Mouse (Mus musculus) MEL (cell line): ENCODE data around the gene D11Wsu47e. TPM values are rescaled to one million over a fixed set of nuclear protein-coding genes. Genes with fewer than 3 reads are reported as not detected.

Experiments
- DNase-seq: peaks from one replicate; pipeline ENCODE4 v3.0.0; 2011; ENCODE audit warnings: low read depth, low spot score
- H3K27ac ChIP-seq: 2 replicates; pipeline ENCODE4 v1.5.1; 2012; ENCODE audit warnings: low read depth, mild to moderate bottlenecking, control low read depth, low read length, moderate library complexity; ENCODE audit not compliant: control insufficient read depth
- H3K27me3 ChIP-seq, 2 experiments: fragments of 150-350 bp in 1 of 2; sonication (generic) in 1 of 2; 2 replicates each; pipeline ENCODE4 v1.6.1; 2012; ENCODE audit warnings: low read length in 2 of 2, mild to moderate bottlenecking in 2 of 2, improper control_type of control experiment in 1 of 2, moderate library complexity in 1 of 2; ENCODE audit not compliant: insufficient read depth in 2 of 2, control insufficient read depth in 1 of 2
- H3K36me3 ChIP-seq, 2 experiments: 2 replicates each; pipeline ENCODE4 v1.6.1; 2012 to 2014; ENCODE audit warnings: low read length in 2 of 2, improper control_type of control experiment in 1 of 2, inconsistent platforms in 1 of 2, mild to moderate bottlenecking in 1 of 2; ENCODE audit not compliant: insufficient read depth in 2 of 2, control insufficient read depth in 1 of 2
- H3K4me1 ChIP-seq, 2 experiments: fragments of 150-350 bp in 1 of 2; sonication (generic) in 1 of 2; 2 replicates each; pipeline ENCODE4 v1.6.1; 2012; ENCODE audit warnings: low read length in 2 of 2, improper control_type of control experiment in 1 of 2, mild to moderate bottlenecking in 1 of 2; ENCODE audit not compliant: insufficient read depth in 2 of 2, control insufficient read depth in 1 of 2
- H3K4me3 ChIP-seq, 2 experiments: fragments of 150-350 bp in 1 of 2; sonication (generic) in 1 of 2; 2 replicates each; pipeline ENCODE4 v1.5.1; 2012; ENCODE audit warnings: low read depth in 2 of 2, low read length in 2 of 2, mild to moderate bottlenecking in 2 of 2, moderate library complexity in 2 of 2, control low read depth in 1 of 2, improper control_type of control experiment in 1 of 2; ENCODE audit not compliant: control insufficient read depth in 1 of 2, insufficient read depth in 1 of 2
- H3K79me2 ChIP-seq: 2 replicates; pipeline ENCODE4 v1.6.1; 2012; ENCODE audit warnings: mild to moderate bottlenecking, low read length, moderate library complexity; ENCODE audit not compliant: control insufficient read depth, poor library complexity, insufficient read depth
- H3K9ac ChIP-seq: 2 replicates; pipeline ENCODE4 v1.6.1; 2012; ENCODE audit warnings: low read depth, mild to moderate bottlenecking, control low read depth, low read length, moderate library complexity; ENCODE audit not compliant: control insufficient read depth, poor library complexity, severe bottlenecking
- H3K9me3 ChIP-seq: fragments of 150-350 bp; sonication (generic); replicated peaks from 2 replicates; pipeline ENCODE4 v1.6.1; 2012; ENCODE audit warnings: mild to moderate bottlenecking, low read length, improper control_type of control experiment, moderate library complexity; ENCODE audit not compliant: insufficient read depth
- BHLHE40 ChIP-seq: IDR thresholded peaks from 2 replicates; pipeline ENCODE4 v1.6.1; 2012; ENCODE audit warnings: low read depth, mild to moderate bottlenecking, inconsistent platforms, low read length, improper control_type of control experiment, borderline replicate concordance
- CHD2 ChIP-seq: IDR thresholded peaks from 2 replicates; pipeline ENCODE4 v1.6.1; 2011; ENCODE audit warnings: low read length, improper control_type of control experiment
- CTCF ChIP-seq, 3 experiments: IDR thresholded peaks in 2 of 3; conservative IDR thresholded peaks in 1 of 3; 2 replicates each; pipeline ENCODE4 v1.5.1; 2011 to 2012; ENCODE audit warnings: low read length in 3 of 3, low read depth in 2 of 3, mild to moderate bottlenecking in 2 of 3, improper control_type of control experiment in 1 of 3, inconsistent platforms in 1 of 3, mixed read lengths in 1 of 3, moderate library complexity in 1 of 3; ENCODE audit not compliant: control insufficient read depth in 1 of 3, insufficient read depth in 1 of 3, poor library complexity in 1 of 3, severe bottlenecking in 1 of 3
- E2F4 ChIP-seq: IDR thresholded peaks from 2 replicates; pipeline ENCODE4 v1.6.1; 2011; ENCODE audit warnings: low read depth, low read length, improper control_type of control experiment, borderline replicate concordance
- GABPA ChIP-seq: IDR thresholded peaks from 2 replicates; pipeline ENCODE4 v1.6.1; 2012; ENCODE audit warnings: low read depth, mild to moderate bottlenecking, inconsistent platforms, low read length, improper control_type of control experiment, moderate library complexity
- GATA1 ChIP-seq: IDR thresholded peaks from 2 replicates; pipeline ENCODE4 v1.6.1; 2011; ENCODE audit warnings: low read depth, low read length, improper control_type of control experiment
- HCFC1 ChIP-seq: IDR thresholded peaks from 2 replicates; pipeline ENCODE4 v1.6.1; 2012; ENCODE audit warnings: low read depth, mild to moderate bottlenecking, inconsistent platforms, low read length, improper control_type of control experiment, moderate library complexity
- JUND ChIP-seq: IDR thresholded peaks from 2 replicates; pipeline ENCODE4 v1.6.1; 2011; ENCODE audit warnings: low read depth, mild to moderate bottlenecking, improper control_type of control experiment, low read length
- KAT2A ChIP-seq: conservative IDR thresholded peaks from 2 replicates; pipeline ENCODE4 v1.6.1; 2012; ENCODE audit warnings: low read depth, low read length, improper control_type of control experiment, inconsistent platforms
- MAFK ChIP-seq: IDR thresholded peaks from 2 replicates; pipeline ENCODE4 v1.6.1; 2011; ENCODE audit warnings: low read depth, mild to moderate bottlenecking, low read length, improper control_type of control experiment, borderline replicate concordance
- MAX ChIP-seq: IDR thresholded peaks from 2 replicates; pipeline ENCODE4 v1.6.1; 2011; ENCODE audit warnings: low read length, improper control_type of control experiment
- MAZ ChIP-seq: IDR thresholded peaks from 2 replicates; pipeline ENCODE4 v1.6.1; 2012; ENCODE audit warnings: low read depth, mild to moderate bottlenecking, inconsistent platforms, low read length, improper control_type of control experiment
- MEF2A ChIP-seq: IDR thresholded peaks from 2 replicates; pipeline ENCODE4 v1.6.1; 2014; ENCODE audit warnings: low read depth, mild to moderate bottlenecking, inconsistent platforms, low read length, improper control_type of control experiment; ENCODE audit not compliant: poor library complexity, insufficient replicate concordance, severe bottlenecking; ENCODE audit errors: extremely low read depth
- MXI1 ChIP-seq: IDR thresholded peaks from 2 replicates; pipeline ENCODE4 v1.6.1; 2011; ENCODE audit warnings: mild to moderate bottlenecking, low read depth, low read length, improper control_type of control experiment
- MYB ChIP-seq: IDR thresholded peaks from 2 replicates; pipeline ENCODE4 v1.6.1; 2011; ENCODE audit warnings: mild to moderate bottlenecking, low read depth, low read length, improper control_type of control experiment
- MYC ChIP-seq: IDR thresholded peaks from 2 replicates; pipeline ENCODE4 v1.6.1; 2011; ENCODE audit warnings: low read depth, mild to moderate bottlenecking, low read length, improper control_type of control experiment, moderate library complexity
- POLR2A ChIP-seq, 2 experiments: IDR thresholded peaks; 2 replicates each; pipeline ENCODE4 v1.6.1; 2011 to 2012; ENCODE audit warnings: low read length in 2 of 2, mild to moderate bottlenecking in 2 of 2, control low read depth in 1 of 2, improper control_type of control experiment in 1 of 2, low read depth in 1 of 2, moderate library complexity in 1 of 2; ENCODE audit not compliant: control insufficient read depth in 1 of 2, insufficient read depth in 1 of 2, poor library complexity in 1 of 2
- POLR2AphosphoS5 ChIP-seq: IDR thresholded peaks from 2 replicates; pipeline ENCODE4 v1.6.1; 2012; ENCODE audit warnings: low read depth, borderline replicate concordance, mild to moderate bottlenecking, inconsistent platforms, low read length, moderate library complexity, mixed read lengths
- RCOR1 ChIP-seq: IDR thresholded peaks from 2 replicates; pipeline ENCODE4 v1.6.1; 2012; ENCODE audit warnings: low read depth, mild to moderate bottlenecking, inconsistent platforms, low read length, improper control_type of control experiment
- TAL1 ChIP-seq: IDR thresholded peaks from 2 replicates; pipeline ENCODE4 v1.6.1; 2012; ENCODE audit warnings: mild to moderate bottlenecking, inconsistent platforms, low read length, moderate library complexity, mixed read lengths
- TBP ChIP-seq: IDR thresholded peaks from 2 replicates; pipeline ENCODE4 v1.8.0; 2011; ENCODE audit warnings: low read depth, low read length, improper control_type of control experiment
- USF1 ChIP-seq: IDR thresholded peaks from 2 replicates; pipeline ENCODE4 v1.6.1; 2014; ENCODE audit warnings: low read depth, mild to moderate bottlenecking, inconsistent platforms, low read length, improper control_type of control experiment, moderate library complexity
- USF2 ChIP-seq, 2 experiments: IDR thresholded peaks; 2 replicates each; pipeline ENCODE4 v1.6.1; 2011 to 2012; ENCODE audit warnings: improper control_type of control experiment in 2 of 2, low read length in 2 of 2, borderline replicate concordance in 1 of 2, inconsistent platforms in 1 of 2, low read depth in 1 of 2, mild to moderate bottlenecking in 1 of 2; ENCODE audit not compliant: insufficient read depth in 1 of 2
- ZC3H11A ChIP-seq: IDR thresholded peaks from 2 replicates; pipeline ENCODE4 v1.6.1; 2012; ENCODE audit warnings: low read depth, mild to moderate bottlenecking, inconsistent platforms, low read length, improper control_type of control experiment
- ZKSCAN1 ChIP-seq: IDR thresholded peaks from 2 replicates; pipeline ENCODE4 v1.6.1; 2012; ENCODE audit warnings: low read depth, mild to moderate bottlenecking, inconsistent platforms, low read length, improper control_type of control experiment, moderate library complexity
- ZNF384 ChIP-seq: IDR thresholded peaks from 2 replicates; pipeline ENCODE4 v1.6.1; 2012; ENCODE audit warnings: low read depth, mild to moderate bottlenecking, inconsistent platforms, low read length, improper control_type of control experiment
- polyA plus RNA-seq, 2 experiments: library from polyadenylated mRNA; stranded (reverse) in 1 of 2; unstranded in 1 of 2; fragments of >175 nt in 1 of 2; fragments of >200 nt in 1 of 2; gene quantifications; 2 replicates each; pipeline versions ENCODE4 v1.2.1 to v1.2.4; 2012; ENCODE audit warnings: low replicate concordance in 2 of 2, low read depth in 1 of 2; ENCODE audit not compliant: insufficient read length in 2 of 2, insufficient read depth in 1 of 2, missing spikeins in 1 of 2
- total RNA-seq: library from RNA; depleted of rRNA; stranded (reverse); fragments of 300-350 nt; gene quantifications from 2 replicates; pipeline ENCODE4 v1.2.3, GENCODE M21; 2012

The D11Wsu47e gene
- total and polyA plus RNA-seq, 3 experiments: 25.0 to 40.6 TPM; not detected in 1

DNA sequence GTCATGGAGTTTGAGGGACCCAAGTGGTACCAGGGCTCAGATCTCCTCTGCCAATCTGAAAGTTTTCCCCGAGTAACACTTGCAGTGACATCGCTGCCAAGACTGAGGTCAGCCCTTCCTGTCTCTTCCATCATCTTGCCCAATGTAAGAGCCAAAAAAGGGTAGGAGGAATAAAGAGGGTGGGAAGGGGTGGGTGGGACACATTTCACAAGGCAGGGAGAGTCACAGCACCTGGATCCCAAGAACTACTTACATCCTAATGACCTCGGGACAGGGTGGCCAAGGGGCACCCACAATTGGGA is 53.3 kb downstream of the D11Wsu47e start:
- Histone ChIP-seq H3K4me3 (no peak overlapping the region), H3K9me3 (no peaks in the 10 kb centered on the region), H3K79me2 (peaks cover 29% of the 10 kb centered on the region), H3K4me1 (peaks cover 0 to 27% of the 10 kb centered on the region in 2 experiments; a peak in 3 of 4 replicates), H3K27ac (no peak overlapping the region), H3K27me3 (no peaks in the 10 kb centered on the region), H3K36me3 (peaks cover 7 to 12% of the 10 kb centered on the region in 2 experiments; a peak in 3 of 4 replicates), H3K9ac (no peak overlapping the region)
- no peak for DNase-seq
- TF ChIP-seq E2F4: no peak
- TF ChIP-seq MXI1: no peak
- no peak for TF ChIP-seq POLR2AphosphoS5
- no peak for TF ChIP-seq CHD2
- TF ChIP-seq MYB: no peak
- no peak for TF ChIP-seq ZC3H11A
- TF ChIP-seq KAT2A: no peak
- no peak for TF ChIP-seq MAZ
- no peak for TF ChIP-seq MYC
- TF ChIP-seq ZKSCAN1: no peak
- TF ChIP-seq ZNF384: no peak
- TF ChIP-seq MAX: no peak
- no peak for TF ChIP-seq JUND

DNA sequence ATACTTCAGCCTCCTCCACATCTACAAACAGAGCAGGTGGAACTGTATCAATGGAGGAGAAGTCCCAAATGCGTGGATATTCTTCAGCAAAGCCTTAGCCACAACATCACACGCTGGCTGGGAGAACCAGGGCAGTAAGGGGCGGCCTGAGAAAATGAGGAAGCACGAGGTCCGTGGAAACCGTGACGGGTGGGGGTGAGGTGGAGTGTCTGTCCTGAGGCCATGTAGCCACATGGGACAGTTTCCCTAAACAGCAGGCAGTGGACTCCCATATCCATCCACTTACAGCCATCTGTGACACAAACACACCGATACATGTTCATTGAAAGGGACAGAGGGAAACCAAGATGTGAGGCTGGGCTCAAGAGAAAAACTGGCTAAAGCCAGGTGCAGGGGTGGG is 53.7 kb downstream of the D11Wsu47e start:
- DNase-seq: peak; percentile 26
- no peaks in the 10 kb centered on the region for H3K27me3 ChIP-seq
- H3K4me3 ChIP-seq: no peak overlapping the region
- peaks cover 29% of the 10 kb centered on the region for H3K79me2 ChIP-seq
- H3K27ac ChIP-seq: no peak overlapping the region
- no peak for TF ChIP-seq RCOR1
- no peak for TF ChIP-seq USF1
- TF ChIP-seq E2F4: no peak
- no peak for TF ChIP-seq POLR2AphosphoS5
- TF ChIP-seq GABPA: no peak
- TF ChIP-seq HCFC1: no peak
- TF ChIP-seq MYB: no peak
- no peak for TF ChIP-seq POLR2A (IDR thresholded peaks at IDR 0.05; ENCODE audit: control insufficient read depth in 1 of 2, insufficient read depth in 1 of 2, low read depth in 1 of 2, low read length in 2 of 2, poor library complexity in 1 of 2)
- TF ChIP-seq MAFK: no peak
- TF ChIP-seq MXI1: no peak
- no peak for TF ChIP-seq ZNF384
- no peak for TF ChIP-seq ZC3H11A
- no peak for TF ChIP-seq TAL1
- TF ChIP-seq BHLHE40: no peak
- TF ChIP-seq USF2 (IDR thresholded peaks at IDR 0.05; ENCODE audit: borderline replicate concordance in 1 of 2, insufficient read depth in 1 of 2, low read depth in 1 of 2, low read length in 2 of 2): no peak
- TF ChIP-seq GATA1: no peak
- TF ChIP-seq CTCF (IDR thresholded peaks at IDR 0.05 in 2 of 3, conservative IDR thresholded peaks at IDR 0.05 in 1 of 3; ENCODE audit: control insufficient read depth in 1 of 3, insufficient read depth in 1 of 3, low read depth in 2 of 3, low read length in 3 of 3, poor library complexity in 1 of 3, severe bottlenecking in 1 of 3): no peak
- no peak for TF ChIP-seq MAZ
- no peak for TF ChIP-seq MEF2A
- TF ChIP-seq TBP: no peak
- H3K9ac ChIP-seq: no peak overlapping the region
- no peaks in the 10 kb centered on the region for H3K9me3 ChIP-seq
- peaks cover 7 to 12% of the 10 kb centered on the region in 2 experiments; a peak in 3 of 4 replicates for H3K36me3 ChIP-seq
- peaks cover 0 to 26% of the 10 kb centered on the region in 2 experiments; a peak in 3 of 4 replicates for H3K4me1 ChIP-seq
